26 mouse cellular contexts compared by ENCODE assay signal in genomic region chr7:125034196-125034595, GRCm38 (mm10).
DNase-seq lines count a peak whose midpoint lies in the region; ATAC-seq lines count a peak whose summit lies in the region.
"Had no signal": no experiment of that assay in that cellular context is flagged by ENCODE, and none has a peak within 500 bp of the region (broad histone marks: within the 10 kb centered on the region; RNA-seq: fewer than 3 reads in every experiment).

No protein-coding gene starts in this region.

- H3K4me2 ChIP-seq in forebrain, embryonic 14.5 days (ENCODE audit: low read length), result no peak overlapping the region
- H3K4me2 ChIP-seq in forebrain, embryonic 11.5 days (ENCODE audit: low read depth, low read length, severe bottlenecking), result no peak overlapping the region
- no peak overlapping the region for H3K4me2 ChIP-seq in hindbrain, embryonic 14.5 days (replicated peaks)
- no peak overlapping the region for H3K4me2 ChIP-seq in hindbrain, embryonic 16.5 days (ENCODE audit: low read length)
- H3K4me2 ChIP-seq: embryonic facial prominence, embryonic 12.5 days; heart, embryonic 13.5 days; kidney, embryonic 15.5 days; midbrain, embryonic 12.5 days; neural tube, embryonic 12.5 days had no signal

- no peak for ATAC-seq in forebrain, embryonic 14.5 days
- ATAC-seq in forebrain, embryonic 11.5 days (replicated peaks; ENCODE audit: low FRiP score), result no peak
- no peak for ATAC-seq in hindbrain, embryonic 14.5 days (ENCODE audit: low FRiP score)
- ATAC-seq in hindbrain, embryonic 16.5 days, result no peak
- ATAC-seq: inflammation-experienced regulatory T-cells, adult 6 months had no signal

- 62% methylated on average over 5 of the region's 5 CpGs for WGBS in forebrain, embryonic 14.5 days
- WGBS in forebrain, embryonic 11.5 days, result 77% methylated on average over 5 of the region's 5 CpGs
- 64% methylated on average over 5 of the region's 5 CpGs for WGBS in hindbrain, embryonic 14.5 days
- 65% methylated on average over 5 of the region's 5 CpGs for WGBS in hindbrain, embryonic 16.5 days

- H3K4me1 ChIP-seq in forebrain, embryonic 14.5 days (ENCODE audit: control insufficient read depth, insufficient read depth, low read length), result peaks cover 16% of the 10 kb centered on the region
- peaks cover 5% of the 10 kb centered on the region; the same call in 1 of the 2 replicates for H3K4me1 ChIP-seq in forebrain, embryonic 11.5 days (replicated peaks; ENCODE audit: control insufficient read depth, insufficient read depth, low read length)
- H3K4me1 ChIP-seq in hindbrain, embryonic 14.5 days (replicated peaks; ENCODE audit: control insufficient read depth, insufficient read depth, low read length), result peaks cover 17% of the 10 kb centered on the region
- H3K4me1 ChIP-seq in hindbrain, embryonic 16.5 days (ENCODE audit: control insufficient read depth, insufficient read depth, low read depth, low read length), result no peaks in the 10 kb centered on the region; the same call in 1 of the 2 replicates
- H3K4me1 ChIP-seq: embryonic facial prominence, embryonic 12.5 days; heart, embryonic 13.5 days; kidney, embryonic 15.5 days had no signal

- H3K36me3 ChIP-seq in forebrain, embryonic 14.5 days (ENCODE audit: control insufficient read depth, insufficient read depth, low read length), result no peaks in the 10 kb centered on the region
- no peaks in the 10 kb centered on the region for H3K36me3 ChIP-seq in forebrain, embryonic 11.5 days (ENCODE audit: control insufficient read depth, insufficient read depth, low read length)
- H3K36me3 ChIP-seq in hindbrain, embryonic 14.5 days (replicated peaks; ENCODE audit: control insufficient read depth, insufficient read depth), result no peaks in the 10 kb centered on the region
- no peaks in the 10 kb centered on the region for H3K36me3 ChIP-seq in hindbrain, embryonic 16.5 days (ENCODE audit: control insufficient read depth, insufficient read depth, low read length)
- H3K36me3 ChIP-seq: embryonic facial prominence, embryonic 12.5 days; heart, embryonic 13.5 days; kidney, embryonic 15.5 days; midbrain, embryonic 12.5 days; neural tube, embryonic 12.5 days had no signal

- DNase-seq in forebrain, embryonic 14.5 days (ENCODE audit: low spot score), result peak; percentile 64
- no peak for DNase-seq in forebrain, embryonic 11.5 days (ENCODE audit: low spot score)
- peak; percentile 42 for DNase-seq in hindbrain, embryonic 14.5 days (ENCODE audit: low spot score)
- peak; percentile 7 for DNase-seq in brain, adult 2 months (ENCODE audit: low read depth, low spot score)
- DNase-seq in retina, embryonic 14.5 days (ENCODE audit: low spot score), result peak; percentile 19
- DNase-seq in spleen, postnatal 4 days (ENCODE audit: low spot score in 2 of 2), result no peak
- DNase-seq: adrenal gland, adult 8-10 months; cerebellum, adult 11 months; cerebellum, adult 9-11 months; embryo, embryonic 11 days; gastrocnemius, postnatal 10 days; heart, postnatal 10 days; kidney, adult 11 months; kidney, postnatal 25 days; liver; lung, adult 2 months; lung, postnatal 10 days had no signal

- no peaks in the 10 kb centered on the region for H3K9me3 ChIP-seq in forebrain, embryonic 14.5 days (replicated peaks; ENCODE audit: control insufficient read depth, low read length)
- H3K9me3 ChIP-seq in forebrain, embryonic 11.5 days (ENCODE audit: control insufficient read depth, low read length), result no peaks in the 10 kb centered on the region
- no peaks in the 10 kb centered on the region for H3K9me3 ChIP-seq in hindbrain, embryonic 14.5 days (ENCODE audit: control insufficient read depth, low read length)
- no peaks in the 10 kb centered on the region for H3K9me3 ChIP-seq in hindbrain, embryonic 16.5 days (ENCODE audit: control insufficient read depth, low read length)
- H3K9me3 ChIP-seq: embryonic facial prominence, embryonic 12.5 days; kidney, embryonic 15.5 days; midbrain, embryonic 12.5 days; neural tube, embryonic 12.5 days had no signal

- H3K4me3 ChIP-seq in forebrain, embryonic 14.5 days (ENCODE audit: low read depth, low read length), result no peak overlapping the region
- no peak overlapping the region for H3K4me3 ChIP-seq in forebrain, embryonic 11.5 days (ENCODE audit: low read depth, low read length)
- no peak overlapping the region for H3K4me3 ChIP-seq in hindbrain, embryonic 14.5 days (replicated peaks; ENCODE audit: low read length)
- H3K4me3 ChIP-seq in hindbrain, embryonic 16.5 days (ENCODE audit: low read length), result no peak overlapping the region
- H3K4me3 ChIP-seq: embryonic facial prominence, embryonic 12.5 days; heart, embryonic 13.5 days; kidney, embryonic 15.5 days; midbrain, embryonic 12.5 days; myocyte; neural tube, embryonic 12.5 days had no signal

- H3K27me3 ChIP-seq in forebrain, embryonic 14.5 days (replicated peaks; ENCODE audit: control insufficient read depth, insufficient read depth, low read length), result no peaks in the 10 kb centered on the region
- H3K27me3 ChIP-seq in forebrain, embryonic 11.5 days (ENCODE audit: control insufficient read depth, insufficient read depth, low read length), result no peaks in the 10 kb centered on the region
- no peaks in the 10 kb centered on the region for H3K27me3 ChIP-seq in hindbrain, embryonic 14.5 days (ENCODE audit: control insufficient read depth, insufficient read depth, low read length)
- no peaks in the 10 kb centered on the region for H3K27me3 ChIP-seq in hindbrain, embryonic 16.5 days (replicated peaks; ENCODE audit: control insufficient read depth, insufficient read depth, low read length)
- H3K27me3 ChIP-seq: embryonic facial prominence, embryonic 12.5 days; heart, embryonic 13.5 days; kidney, embryonic 15.5 days; midbrain, embryonic 12.5 days; neural tube, embryonic 12.5 days had no signal

- H3K9ac ChIP-seq in forebrain, embryonic 14.5 days (ENCODE audit: low read length), result no peak overlapping the region
- no peak overlapping the region for H3K9ac ChIP-seq in forebrain, embryonic 11.5 days (ENCODE audit: low read length)
- no peak overlapping the region for H3K9ac ChIP-seq in hindbrain, embryonic 14.5 days
- no peak overlapping the region for H3K9ac ChIP-seq in hindbrain, embryonic 16.5 days (ENCODE audit: low read depth, low read length)
- H3K9ac ChIP-seq: embryonic facial prominence, embryonic 12.5 days; heart, embryonic 13.5 days; kidney, embryonic 15.5 days; liver, embryonic 14.5 days; midbrain, embryonic 12.5 days; neural tube, embryonic 12.5 days had no signal

- H3K27ac ChIP-seq in forebrain, embryonic 14.5 days (ENCODE audit: low read depth, low read length), result no peak overlapping the region
- H3K27ac ChIP-seq in forebrain, embryonic 11.5 days (ENCODE audit: low read depth, low read length), result no peak overlapping the region
- no peak overlapping the region for H3K27ac ChIP-seq in hindbrain, embryonic 14.5 days
- no peak overlapping the region for H3K27ac ChIP-seq in hindbrain, embryonic 16.5 days (ENCODE audit: low read depth, low read length)
- H3K27ac ChIP-seq: embryonic facial prominence, embryonic 12.5 days; heart, embryonic 13.5 days; kidney, embryonic 15.5 days; liver, embryonic 14.5 days; midbrain, embryonic 12.5 days; neural tube, embryonic 12.5 days had no signal

Comparison
In these comparisons a context has a peak if more than half of its experiments do, and no peak if none do; other contexts are left out.
1. DNase-seq: peak in forebrain, embryonic 14.5 days (single experiment), hindbrain, embryonic 14.5 days (single experiment), brain, adult 2 months (single experiment) and retina, embryonic 14.5 days (single experiment); none in forebrain, embryonic 11.5 days (single experiment) and spleen, postnatal 4 days (0 of 2).